Mouse (Mus musculus): ENCODE measurements at regions not wholly inside any gene's neighbourhood (a gene's known extent, or its start where the extent isn't known, plus 50 kb on each side); places are given as distances from the start of the nearest gene placed in this dataset.

DNA sequence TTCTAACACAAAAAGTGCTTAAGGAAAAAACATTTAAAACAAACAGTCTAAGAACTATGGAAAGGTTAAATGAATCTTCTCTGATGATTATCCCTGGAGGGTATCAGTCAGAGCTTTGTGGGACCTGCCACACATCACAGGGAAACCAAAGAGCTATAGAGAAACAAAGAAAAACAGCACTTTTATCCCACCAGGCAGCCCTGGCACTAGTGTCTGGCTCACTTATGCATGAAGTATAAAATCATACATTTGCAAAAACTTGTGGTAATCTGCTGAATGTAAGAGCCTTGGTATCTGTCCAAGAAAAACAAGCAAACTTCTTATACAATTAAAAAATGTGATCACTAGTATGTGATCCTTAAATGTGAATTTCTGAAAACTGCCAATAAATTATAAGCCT, 972.4 kb upstream of the Ctnnd2 start:
- DNase-seq: no peak

DNA sequence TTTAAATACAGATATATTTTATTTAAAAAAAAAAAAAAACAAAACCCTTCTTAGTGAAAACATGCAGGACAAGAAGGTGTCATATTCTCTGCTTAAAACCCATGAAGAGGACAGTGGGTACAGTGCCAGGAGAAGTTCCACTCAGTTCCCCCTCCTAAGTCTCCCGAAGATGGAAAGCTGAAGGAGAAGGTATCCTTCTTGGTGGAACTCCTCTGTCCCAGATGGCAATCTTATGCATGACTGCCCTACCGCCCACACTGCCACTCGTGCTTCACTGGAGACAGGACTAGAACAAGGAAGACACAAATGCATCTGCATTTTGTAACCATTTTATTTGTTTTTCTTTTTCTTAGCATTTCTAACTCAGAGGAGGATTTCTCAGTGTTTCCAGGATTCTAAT, 948.7 kb upstream of the Ctnnd2 start:
- no peak for DNase-seq

DNA sequence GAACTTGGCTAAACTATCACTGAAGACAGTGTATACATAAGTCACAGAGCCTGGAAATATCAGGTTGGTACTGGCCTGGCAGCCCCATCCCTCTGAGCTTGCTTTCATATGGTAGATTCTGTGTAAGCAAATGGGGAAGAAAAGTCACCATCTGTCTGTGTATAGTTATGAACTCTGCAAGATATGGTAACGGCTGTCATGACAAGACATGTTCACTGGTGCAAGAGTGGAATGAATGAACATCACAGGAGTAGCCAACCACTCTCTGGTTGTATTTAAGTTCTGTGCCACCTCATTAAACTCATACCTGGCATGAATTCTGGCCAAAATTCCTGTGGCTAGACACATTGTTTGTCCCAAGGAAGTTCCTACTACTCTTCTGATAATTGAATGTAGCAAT, 945.5 kb upstream of the Ctnnd2 start:
- DNase-seq: no peak

DNA sequence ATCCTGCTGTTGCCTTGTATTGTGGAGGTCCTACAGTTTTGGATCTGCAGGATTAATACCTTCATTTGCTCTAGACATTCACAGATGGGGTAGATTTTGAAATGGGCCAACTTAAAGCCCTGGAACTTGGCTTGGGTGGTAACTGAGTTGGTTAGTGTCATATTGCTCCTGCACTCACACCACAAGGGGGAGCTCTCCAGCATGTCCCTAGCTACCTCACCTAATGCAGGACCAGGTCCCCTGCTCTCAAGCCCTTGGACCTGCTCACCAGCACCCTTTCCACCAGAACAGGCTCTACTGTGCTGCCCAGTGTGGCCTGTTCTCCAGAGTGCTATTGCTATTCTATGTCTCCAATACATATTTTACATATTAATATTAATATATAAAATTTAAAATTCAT, 937.8 kb upstream of the Ctnnd2 start:
- DNase-seq: peak; percentile 3

DNA sequence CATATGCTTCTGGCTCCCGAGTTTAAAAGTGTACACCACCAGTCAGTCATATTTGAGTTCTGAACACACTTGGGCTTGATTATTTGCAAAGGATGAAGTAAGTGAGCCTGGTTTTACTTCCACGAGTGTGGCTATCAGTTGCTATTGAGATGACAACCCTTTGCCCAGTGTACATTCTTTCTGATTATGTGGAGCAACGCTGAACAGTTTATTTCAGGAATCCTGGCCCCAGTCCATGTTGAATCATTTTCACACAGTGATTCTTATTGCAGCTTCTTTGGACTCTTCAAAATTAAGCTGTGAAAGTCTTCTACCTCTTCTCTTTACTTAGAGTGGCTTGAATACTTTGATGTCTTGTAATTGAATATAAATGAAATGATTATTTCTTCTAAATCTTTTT, 917.2 kb upstream of the Ctnnd2 start:
- no peak for DNase-seq

DNA sequence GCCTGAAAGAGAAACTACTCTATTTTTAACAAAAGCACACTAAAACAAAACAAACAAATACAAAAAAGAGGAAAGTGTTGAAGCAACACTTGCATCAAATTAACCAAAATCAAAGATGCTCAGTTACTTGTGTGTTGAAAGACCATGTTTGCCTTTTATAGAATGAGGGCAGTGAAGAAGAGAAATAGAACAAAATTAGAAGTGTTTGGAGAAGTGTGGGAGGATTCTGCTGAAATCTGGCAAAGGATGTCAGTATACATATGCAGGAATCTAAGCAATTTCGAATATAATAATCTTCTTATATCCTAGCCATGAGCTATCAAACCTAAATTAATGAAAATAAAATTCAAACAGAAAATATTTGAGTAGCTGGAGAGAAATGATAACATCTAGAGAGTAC, 905.6 kb upstream of the Ctnnd2 start:
- no peak for DNase-seq

DNA sequence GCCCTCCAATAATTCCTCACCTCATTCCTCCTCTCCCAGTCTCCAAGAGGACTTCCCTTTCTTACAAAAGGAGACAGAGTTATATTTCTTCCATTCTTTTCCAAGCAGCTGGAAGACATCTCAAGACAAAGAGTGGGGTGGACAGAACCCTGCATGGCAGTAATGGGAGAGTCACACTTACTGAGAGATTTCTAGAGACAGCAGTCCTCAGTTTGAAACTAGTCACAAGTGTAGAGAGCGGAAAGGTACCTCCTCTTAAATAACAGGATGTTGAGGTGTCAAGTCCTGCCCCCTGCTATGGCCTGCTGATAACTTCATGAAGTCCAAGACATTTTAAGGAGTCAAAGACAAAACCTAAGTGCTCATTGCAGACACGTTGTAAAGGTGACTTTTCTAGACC, 875.9 kb upstream of the Ctnnd2 start:
- no peak for DNase-seq

Measured in adrenal gland, adult 2 months (tissue).